Mouse (Mus musculus) hindbrain, embryonic 16.5 days (tissue): ENCODE results near the gene Pip5kl1. TPM values are rescaled to one million over a fixed set of nuclear protein-coding genes. Genes with fewer than 3 reads are reported as not detected.
A peak's percentile ranks its signal among the peaks of the same experiment; 100 is the strongest.

Experiments
- ATAC-seq: fragments of 200-750 bp; cut with Nextera tagmentation; 2 replicates; pipeline ENCODE4 v1.8.0; 2017; ENCODE audit warnings: moderate TSS enrichment, moderate library complexity
- H3K27ac ChIP-seq: fragments of 300-500 bp; sonication (generic); 2 replicates; pipeline ENCODE4 v1.5.1; 2014; ENCODE audit warnings: low read depth, mild to moderate bottlenecking, control low read depth, low read length, moderate library complexity
- H3K27me3 ChIP-seq: fragments of 300-500 bp; sonication (generic); replicated peaks from 2 replicates; pipeline ENCODE4 v1.6.1; 2014; ENCODE audit warnings: low read length; ENCODE audit not compliant: control insufficient read depth, insufficient read depth
- H3K36me3 ChIP-seq: fragments of 300-500 bp; sonication (generic); 2 replicates; pipeline ENCODE4 v1.6.1; 2014; ENCODE audit warnings: mild to moderate bottlenecking, low read length, moderate library complexity, mixed read lengths; ENCODE audit not compliant: control insufficient read depth, insufficient read depth
- H3K4me1 ChIP-seq: fragments of 300-500 bp; sonication (generic); 2 replicates; pipeline ENCODE4 v1.6.1; 2014; ENCODE audit warnings: low read depth, low read length; ENCODE audit not compliant: control insufficient read depth, insufficient read depth
- H3K4me2 ChIP-seq: fragments of 300-500 bp; sonication (generic); 2 replicates; pipeline ENCODE4 v1.6.1; 2014; ENCODE audit warnings: mild to moderate bottlenecking, low read length, control low read depth, moderate library complexity
- H3K4me3 ChIP-seq: fragments of 300-500 bp; sonication (generic); 2 replicates; pipeline ENCODE4 v1.5.1; 2014; ENCODE audit warnings: mild to moderate bottlenecking, low read length, control low read depth, moderate library complexity
- H3K9ac ChIP-seq: fragments of 300-500 bp; sonication (generic); 2 replicates; pipeline ENCODE4 v1.6.1; 2014; ENCODE audit warnings: low read depth, mild to moderate bottlenecking, control low read depth, low read length, moderate library complexity
- H3K9me3 ChIP-seq: fragments of 300-500 bp; sonication (generic); 2 replicates; pipeline ENCODE4 v1.6.1; 2014; ENCODE audit warnings: mild to moderate bottlenecking, low read length, moderate library complexity; ENCODE audit not compliant: control insufficient read depth
- WGBS: fragments of 180-500 bp; shearing (Covaris S2); extraction: QIAGEN DNeasy Blood & Tissue Kit; methylation state at CpG from one replicate; pipeline ENCODE4 v1.1.7; 2014; 5-methylcytosine and 5-hydroxymethylcytosine counted together
- polyA plus RNA-seq: library from polyadenylated mRNA; unstranded; fragments of >200 nt; fragmentation: Nextera tagmentation; extraction: Ambion mirVana; gene quantifications from 2 replicates; pipeline ENCODE4 v1.2.1, GENCODE M21; 2015

Pip5kl1 gene
- polyA plus RNA-seq, 1 experiment from 2014 or later: 20.4 TPM

DNA sequence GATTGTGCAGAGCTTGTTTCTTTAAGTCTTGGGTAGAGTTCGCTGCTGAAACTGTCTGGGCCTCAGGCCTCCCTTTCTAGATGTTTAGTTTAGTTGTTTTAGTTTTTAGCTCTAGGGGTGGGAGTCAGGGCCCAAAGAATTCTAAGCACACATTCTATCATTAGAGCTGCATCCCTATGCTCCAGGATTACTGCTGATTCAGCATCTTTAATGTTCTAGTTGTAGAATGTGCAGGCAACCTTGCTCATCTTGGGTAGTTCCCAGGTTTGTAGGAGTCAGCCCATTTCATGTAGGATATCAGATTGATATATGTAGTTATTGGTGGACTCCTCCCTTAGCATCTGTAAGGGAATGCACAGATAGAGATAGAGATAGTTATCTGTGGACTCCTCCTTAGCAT is 42.5 kb downstream of the Pip5kl1 start:
- H3K36me3 ChIP-seq: peaks cover 14% of the 10 kb centered on the region
- no peaks in the 10 kb centered on the region for H3K27me3 ChIP-seq
- no peak overlapping the region for H3K4me2 ChIP-seq
- no peak overlapping the region for H3K9ac ChIP-seq
- ATAC-seq: no peak
- H3K9me3 ChIP-seq: no peaks in the 10 kb centered on the region; the same call in 1 of the 2 replicates
- no peak overlapping the region for H3K27ac ChIP-seq
- peaks cover 13% of the 10 kb centered on the region for H3K4me1 ChIP-seq
- H3K4me3 ChIP-seq: no peak overlapping the region
- WGBS: 84% methylated on average over 1 of the region's 1 CpGs

DNA sequence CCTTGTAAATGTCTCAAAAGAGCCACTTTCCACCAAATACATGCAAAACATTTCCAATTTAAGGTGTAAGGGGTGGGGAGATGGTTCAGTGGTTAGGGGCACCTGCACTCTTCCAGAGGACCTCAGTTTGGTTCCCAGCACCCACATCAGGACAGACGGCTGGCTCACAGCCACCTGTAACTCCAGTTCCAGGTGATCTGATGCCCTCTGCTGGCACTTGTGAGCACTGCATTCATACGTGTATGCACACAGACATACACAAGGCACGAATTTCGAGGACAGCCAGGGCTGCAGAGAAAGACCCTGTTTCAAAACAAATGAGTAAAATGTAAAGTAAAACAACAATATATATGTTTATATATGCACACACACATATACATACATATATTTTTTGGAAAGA is 43.0 kb downstream of the Pip5kl1 start:
- no peaks in the 10 kb centered on the region for H3K27me3 ChIP-seq
- peaks cover 12% of the 10 kb centered on the region for H3K36me3 ChIP-seq
- H3K9me3 ChIP-seq: no peaks in the 10 kb centered on the region; the same call in 1 of the 2 replicates
- H3K27ac ChIP-seq: no peak overlapping the region
- H3K9ac ChIP-seq: no peak overlapping the region
- H3K4me2 ChIP-seq: no peak overlapping the region
- H3K4me1 ChIP-seq: peaks cover 13% of the 10 kb centered on the region
- WGBS: 97% methylated on average over 4 of the region's 4 CpGs
- H3K4me3 ChIP-seq: no peak overlapping the region
- no peak for ATAC-seq

DNA sequence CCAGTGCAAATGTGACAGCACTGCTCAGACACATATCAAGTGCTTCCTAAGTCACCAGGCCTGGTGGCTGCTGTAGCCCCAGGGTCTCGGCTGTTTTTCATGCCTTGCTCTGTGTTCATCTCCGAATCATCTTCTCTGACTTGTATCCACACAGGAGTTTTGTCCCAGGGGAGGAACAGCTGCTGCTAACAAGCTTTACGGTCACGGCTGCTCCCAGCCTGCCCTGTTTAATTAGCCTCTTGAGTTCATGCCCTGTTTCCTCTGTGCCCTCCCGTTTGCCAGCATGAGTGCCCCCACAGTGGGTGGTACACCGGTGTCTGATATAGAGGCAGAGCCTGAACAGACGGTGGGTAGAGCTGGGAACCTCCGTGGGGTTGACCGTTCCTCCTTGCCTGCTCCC is 43.5 kb downstream of the Pip5kl1 start:
- H3K4me2 ChIP-seq: no peak overlapping the region
- no peak; the same call in 1 of the 2 replicates for ATAC-seq
- H3K27ac ChIP-seq: no peak overlapping the region
- H3K27me3 ChIP-seq: no peaks in the 10 kb centered on the region
- H3K4me3 ChIP-seq: no peak overlapping the region
- no peaks in the 10 kb centered on the region; the same call in 1 of the 2 replicates for H3K9me3 ChIP-seq
- H3K4me1 ChIP-seq: peaks cover 13% of the 10 kb centered on the region
- H3K36me3 ChIP-seq: peaks cover 12% of the 10 kb centered on the region
- H3K9ac ChIP-seq: no peak overlapping the region
- WGBS: 53% methylated on average over 9 of the region's 9 CpGs

DNA sequence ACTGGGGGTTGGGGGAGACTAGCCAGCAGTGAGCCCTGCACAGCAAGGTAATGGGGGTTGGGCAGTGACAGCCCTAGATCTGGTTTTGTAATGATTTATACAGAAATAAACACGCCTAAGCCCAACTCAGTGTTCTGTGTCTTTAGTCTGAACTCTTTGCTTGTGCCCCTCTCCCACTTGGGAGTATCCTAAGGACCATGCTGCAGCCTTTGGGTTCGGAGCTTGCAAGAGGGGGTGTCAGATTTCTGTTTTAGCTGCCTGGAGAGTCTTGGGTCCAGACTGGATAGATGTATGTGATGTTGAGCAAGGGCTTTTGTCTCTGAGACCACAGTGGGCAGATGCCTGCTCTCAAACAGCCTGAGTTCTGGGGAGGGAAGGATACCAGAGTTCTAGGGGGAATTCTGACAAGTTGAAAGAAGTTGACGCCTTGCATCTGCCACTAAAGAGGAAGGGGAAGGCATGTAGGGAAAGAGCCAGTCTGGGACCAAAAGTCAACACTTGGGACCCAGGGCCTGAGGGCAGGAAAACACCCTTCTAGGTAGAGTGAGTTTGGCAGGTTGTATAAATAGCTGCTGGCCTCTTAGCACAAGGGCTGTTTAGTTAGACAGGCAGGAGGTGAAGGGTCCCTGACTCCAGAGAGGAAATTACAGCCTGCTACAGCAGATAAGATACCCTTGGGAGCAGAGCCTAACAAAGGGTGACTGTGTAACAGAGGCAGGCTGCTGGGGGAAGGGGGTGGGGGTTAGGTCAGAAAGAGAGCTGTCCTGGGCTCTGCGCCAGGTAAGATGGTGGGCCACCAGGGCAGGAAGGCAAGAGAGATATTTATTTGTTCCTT is 46.3 kb downstream of the Pip5kl1 start:
- 39% methylated on average over 4 of the region's 4 CpGs for WGBS
- H3K4me1 ChIP-seq: peaks cover 25% of the 10 kb centered on the region
- 0 out of 2 replicates have a peak, but pooled peaks have one; percentile 5 for ATAC-seq
- H3K4me3 ChIP-seq: no peak overlapping the region
- H3K27ac ChIP-seq: peak overlapping the region; percentile 44; the same call in 1 of the 2 replicates
- peaks cover 4% of the 10 kb centered on the region for H3K36me3 ChIP-seq
- H3K4me2 ChIP-seq: no peak overlapping the region
- H3K9ac ChIP-seq: peak overlapping the region; percentile 28; the same call in 1 of the 2 replicates
- no peaks in the 10 kb centered on the region for H3K27me3 ChIP-seq
- H3K9me3 ChIP-seq: no peaks in the 10 kb centered on the region; the same call in 1 of the 2 replicates

DNA sequence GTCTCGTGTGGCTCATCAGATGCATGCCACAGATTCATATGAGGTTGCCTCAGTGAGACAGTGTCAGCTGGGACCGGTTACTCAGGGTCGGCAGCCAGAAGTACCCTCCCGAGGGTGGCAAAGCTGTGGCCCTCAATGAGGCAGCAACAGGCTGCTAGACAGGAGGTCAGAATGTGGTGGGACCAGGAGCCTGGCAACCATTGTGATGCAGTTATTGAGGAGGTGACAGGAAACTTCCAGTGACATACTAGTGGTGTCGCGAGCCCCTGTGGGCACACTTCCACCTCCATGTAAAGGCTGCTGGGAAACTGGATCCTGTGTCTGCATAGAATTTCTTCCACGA is 46.9 kb downstream of the Pip5kl1 start, which contains the start of gene Ak1:
Gene Ak1 (plus strand): TSS at position 242 of the 343 bp plus-strand sequence.
- Histone ChIP-seq H3K36me3 (peaks cover 4% of the 10 kb centered on the region), H3K4me1 (peaks cover 30% of the 10 kb centered on the region), H3K4me2 (no peak within 1 kb of the TSS), H3K4me3 (no peak within 1 kb of the TSS), H3K9me3 (no peaks in the 10 kb centered on the region; the same call in 1 of the 2 replicates), H3K9ac (peak within 1 kb of the TSS; percentile 28; the same call in 1 of the 2 replicates), H3K27ac (peak within 1 kb of the TSS; percentile 44; the same call in 1 of the 2 replicates), H3K27me3 (no peaks in the 10 kb centered on the region)
- 34% methylated on average over 7 of the region's 7 CpGs for WGBS
- ATAC-seq: 0 out of 2 replicates have a peak, but pooled peaks have one; percentile 1

DNA sequence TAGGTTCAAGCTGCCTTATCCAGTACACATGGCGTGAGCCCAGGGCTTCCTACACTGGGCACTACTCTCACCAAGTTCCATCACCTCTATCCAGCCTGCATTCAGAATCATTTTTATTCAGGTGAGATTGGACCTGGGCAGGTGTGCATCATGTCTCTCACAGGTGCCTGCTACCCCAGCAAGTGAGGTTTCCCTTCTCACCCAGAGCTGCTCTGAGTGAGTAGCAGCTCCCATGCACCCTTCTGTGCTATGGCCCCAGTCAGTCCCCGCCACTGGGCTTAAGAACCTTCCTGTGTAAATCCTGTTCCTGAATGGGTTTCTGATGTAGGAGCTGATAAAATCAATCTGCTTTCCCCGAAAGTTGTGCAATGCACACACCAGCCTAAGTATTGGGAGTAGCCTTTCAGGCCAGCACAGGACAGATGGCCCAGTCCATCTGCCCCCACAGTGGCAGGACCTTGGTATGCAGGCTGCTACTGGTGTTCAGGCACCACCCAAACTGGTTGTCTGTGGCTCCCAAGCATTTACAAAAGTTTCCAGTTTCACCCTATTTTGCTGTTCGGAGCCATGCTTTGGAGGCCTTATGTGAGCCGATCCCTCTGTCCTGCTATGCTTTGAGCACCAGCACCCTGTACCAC is 49.6 kb downstream of the Pip5kl1 start:
- Histone ChIP-seq H3K27ac (no peak overlapping the region), H3K4me1 (peaks cover 52% of the 10 kb centered on the region)
- ATAC-seq: no peak

DNA sequence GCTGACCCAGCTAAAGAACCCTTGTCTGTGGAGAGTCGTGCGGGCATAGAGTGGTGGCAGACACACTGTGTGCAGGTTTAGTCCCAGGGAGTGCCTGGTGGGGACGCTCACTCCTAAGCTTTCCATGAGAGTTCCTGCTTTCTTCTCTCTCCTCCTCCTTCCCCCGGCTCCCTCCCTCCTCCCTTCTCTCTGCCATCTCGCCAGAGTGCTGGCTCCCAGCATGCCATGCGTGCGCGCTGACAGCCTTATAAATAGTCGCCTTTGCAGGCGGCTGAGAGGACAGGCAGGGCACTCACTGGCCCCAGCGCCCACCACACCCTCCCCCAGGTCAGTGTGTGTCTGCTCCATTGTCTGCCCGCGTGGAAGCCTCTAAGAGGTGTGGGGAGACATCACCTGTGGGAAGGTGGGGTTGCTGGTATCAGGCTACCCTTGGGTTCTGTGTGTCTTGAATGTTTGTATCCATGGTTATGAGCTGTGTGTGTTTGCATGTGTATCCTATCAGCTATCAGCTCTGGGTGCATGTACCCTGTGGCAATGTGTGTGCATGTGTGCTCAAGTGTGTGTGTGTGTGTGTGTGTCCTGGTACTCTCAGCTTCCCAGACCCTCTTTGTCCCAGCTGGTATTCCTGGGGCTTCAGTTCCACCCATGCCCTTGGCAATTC is 50.7 kb downstream of the Pip5kl1 start:
- peak overlapping the region; percentile 78 for H3K4me2 ChIP-seq
- H3K4me3 ChIP-seq: peak overlapping the region; percentile 44
- no peaks in the 10 kb centered on the region for H3K9me3 ChIP-seq
- H3K27me3 ChIP-seq: no peaks in the 10 kb centered on the region
- H3K36me3 ChIP-seq: no peaks in the 10 kb centered on the region
- peak; percentile 70 for ATAC-seq
- peak overlapping the region; percentile 84 for H3K27ac ChIP-seq
- WGBS: 1% methylated on average over 13 of the region's 13 CpGs
- H3K9ac ChIP-seq: peak overlapping the region; percentile 72
- H3K4me1 ChIP-seq: peaks cover 57% of the 10 kb centered on the region

More for the DNA sequence above, 49.6 kb downstream of the Pip5kl1 start:
- Histone ChIP-seq H3K4me2 (no peak overlapping the region), H3K4me3 (no peak overlapping the region), H3K9ac (no peak overlapping the region), H3K27me3 (no peaks in the 10 kb centered on the region), H3K36me3 (0 out of 2 replicates have a peak, but pooled peaks cover under 1% of the 10 kb centered on the region), H3K9me3 (no peaks in the 10 kb centered on the region)
- WGBS: 80% methylated on average over 5 of the region's 5 CpGs

DNA sequence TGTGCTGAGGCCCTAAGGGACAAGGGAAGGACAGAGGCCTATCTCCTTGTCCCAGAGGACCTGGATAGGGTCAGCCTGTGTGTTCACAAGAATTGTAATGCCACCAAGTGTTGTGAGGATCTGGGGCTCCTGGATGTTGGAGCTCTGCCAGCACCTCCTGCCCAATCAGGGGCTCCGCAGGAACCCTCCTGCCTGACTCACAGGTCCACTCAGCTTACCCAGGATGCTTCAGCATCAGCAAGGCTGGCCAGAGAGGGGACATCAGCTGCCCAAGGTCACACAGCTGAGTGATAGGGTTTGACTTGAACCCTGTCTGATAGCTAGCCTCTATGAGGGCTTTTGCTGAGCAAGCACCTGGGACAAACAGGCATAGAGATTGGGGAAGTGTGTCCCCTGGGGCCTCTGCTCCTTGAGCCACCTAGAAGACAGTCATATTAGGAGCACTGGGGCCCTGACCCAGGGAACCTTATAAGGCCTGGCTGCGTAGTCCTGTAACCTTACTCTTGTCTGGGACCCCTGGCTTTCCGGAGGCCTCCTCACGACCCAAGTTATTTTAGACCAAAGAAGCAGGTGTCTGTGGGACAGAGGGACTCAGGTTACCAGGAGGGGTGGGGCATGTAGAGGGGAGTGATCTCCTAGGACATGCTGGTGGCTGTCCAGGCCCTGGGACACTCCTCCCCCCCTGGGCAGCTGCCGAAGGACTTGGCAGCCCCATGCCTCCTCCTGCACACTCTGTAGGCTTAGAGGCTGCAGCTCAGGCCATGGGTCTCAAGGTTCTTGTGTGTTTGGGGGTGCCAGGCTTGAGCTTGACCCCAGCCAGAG is 51.5 kb downstream of the Pip5kl1 start:
- Histone ChIP-seq H3K4me2 (peak overlapping the region; percentile 78), H3K36me3 (no peaks in the 10 kb centered on the region), H3K27ac (peak overlapping the region; percentile 84), H3K9me3 (no peaks in the 10 kb centered on the region), H3K4me3 (peak overlapping the region; percentile 44), H3K27me3 (no peaks in the 10 kb centered on the region), H3K9ac (peak overlapping the region; percentile 72), H3K4me1 (peaks cover 50% of the 10 kb centered on the region)
- ATAC-seq: no peak
- 63% methylated on average over 5 of the region's 5 CpGs for WGBS
